Mouse (Mus musculus) embryonic facial prominence, embryonic 13.5 days (tissue): ENCODE data around the gene Vwa8. TPM values are rescaled to one million over a fixed set of nuclear protein-coding genes. Genes with fewer than 3 reads are reported as not detected.

ENCODE experiments used
- ATAC-seq: fragments of 200-750 bp; cut with Nextera tagmentation; 2 replicates; pipeline ENCODE4 v1.8.0; 2017; ENCODE audit warnings: low read depth; ENCODE audit not compliant: insufficient number of reproducible peaks, insufficient read depth, low FRiP score, low TSS enrichment
- H3K27ac ChIP-seq: fragments of 300-500 bp; sonication (generic); 2 replicates; pipeline ENCODE4 v1.5.1; 2015; ENCODE audit warnings: moderate library complexity, mild to moderate bottlenecking, inconsistent platforms
- H3K27me3 ChIP-seq: fragments of 300-500 bp; sonication (generic); 2 replicates; pipeline ENCODE4 v1.6.1; 2015; ENCODE audit warnings: mild to moderate bottlenecking, inconsistent platforms
- H3K36me3 ChIP-seq: fragments of 300-500 bp; sonication (generic); 2 replicates; pipeline ENCODE4 v1.6.1; 2015; ENCODE audit warnings: mild to moderate bottlenecking, inconsistent platforms
- H3K4me1 ChIP-seq: fragments of 300-500 bp; sonication (generic); 2 replicates; pipeline ENCODE4 v1.6.1; 2015; ENCODE audit warnings: inconsistent platforms
- H3K4me2 ChIP-seq: fragments of 300-500 bp; sonication (generic); 2 replicates; pipeline ENCODE4 v1.6.1; 2015; ENCODE audit warnings: moderate library complexity, mild to moderate bottlenecking, inconsistent platforms
- H3K4me3 ChIP-seq: fragments of 300-500 bp; sonication (generic); 2 replicates; pipeline ENCODE4 v1.5.1; 2015; ENCODE audit warnings: mild to moderate bottlenecking, inconsistent platforms
- H3K9ac ChIP-seq: fragments of 300-500 bp; sonication (generic); 2 replicates; pipeline ENCODE4 v1.6.1; 2015; ENCODE audit warnings: mild to moderate bottlenecking, inconsistent platforms
- H3K9me3 ChIP-seq: fragments of 300-500 bp; sonication (generic); 2 replicates; pipeline ENCODE4 v1.6.1; 2016; ENCODE audit warnings: inconsistent platforms
- WGBS: fragments of 180-500 bp; shearing (Covaris S2); methylation state at CpG from one replicate; pipeline ENCODE4 v1.1.7; 2015; ENCODE audit warnings: mixed read lengths; 5-methylcytosine and 5-hydroxymethylcytosine counted together
- polyA plus RNA-seq: library from polyadenylated mRNA; unstranded; fragments of >200 nt; fragmentation: Nextera tagmentation; extraction: Ambion mirVana; gene quantifications from 2 replicates; pipeline ENCODE4 v1.2.1, GENCODE M21; 2015

Gene Vwa8
- polyA plus RNA-seq, 1 experiment from 2014 or later = 10.4 TPM

DNA sequence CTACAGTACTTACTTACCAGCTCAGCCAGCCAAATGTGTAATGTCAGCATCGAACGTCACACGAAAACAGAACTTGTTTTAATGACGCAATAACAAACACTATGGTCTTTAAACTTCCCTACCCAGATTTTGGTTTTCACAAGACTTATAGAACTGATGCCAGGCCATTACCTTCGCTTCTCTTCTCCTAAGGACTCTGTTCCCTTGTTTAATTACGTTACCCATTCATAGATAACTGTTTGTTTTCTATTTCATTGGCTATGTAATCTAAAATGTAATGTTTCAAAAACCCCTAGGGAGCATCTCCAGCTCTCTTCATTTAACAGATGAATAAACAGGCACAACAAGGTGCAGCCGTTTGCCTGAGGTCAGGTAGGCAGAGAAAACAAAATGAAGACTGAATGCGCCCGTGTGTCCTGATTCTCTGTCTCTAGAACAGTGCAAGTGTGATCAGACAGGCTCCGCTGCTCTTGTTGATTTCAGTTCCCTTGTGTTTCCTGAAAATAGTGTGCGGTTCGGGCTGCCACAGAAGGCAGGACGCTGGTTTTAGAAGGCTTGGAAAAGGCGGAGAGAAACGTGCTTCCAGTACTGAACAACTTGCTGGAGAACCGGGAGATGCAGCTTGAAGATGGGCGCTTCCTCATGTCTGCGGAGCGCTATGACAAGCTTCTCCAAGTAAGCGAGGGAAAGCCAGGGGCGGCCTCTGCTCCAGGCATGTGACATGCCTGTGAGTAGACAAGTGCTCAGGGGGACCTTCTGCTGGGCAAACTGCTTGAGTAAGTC lies 76.1 kb downstream of the Vwa8 start:
- WGBS = 84% methylated on average over 21 of the region's 21 CpGs
- Histone ChIP-seq H3K27me3 (no peaks in the 10 kb centered on the region), H3K4me2 (no peak overlapping the region), H3K9me3 (no peaks in the 10 kb centered on the region), H3K9ac (no peak overlapping the region), H3K27ac (no peak overlapping the region), H3K4me1 (peaks cover 7% of the 10 kb centered on the region; the same call in 1 of the 2 replicates), H3K4me3 (no peak overlapping the region), H3K36me3 (no peaks in the 10 kb centered on the region)
- no peak for ATAC-seq

DNA sequence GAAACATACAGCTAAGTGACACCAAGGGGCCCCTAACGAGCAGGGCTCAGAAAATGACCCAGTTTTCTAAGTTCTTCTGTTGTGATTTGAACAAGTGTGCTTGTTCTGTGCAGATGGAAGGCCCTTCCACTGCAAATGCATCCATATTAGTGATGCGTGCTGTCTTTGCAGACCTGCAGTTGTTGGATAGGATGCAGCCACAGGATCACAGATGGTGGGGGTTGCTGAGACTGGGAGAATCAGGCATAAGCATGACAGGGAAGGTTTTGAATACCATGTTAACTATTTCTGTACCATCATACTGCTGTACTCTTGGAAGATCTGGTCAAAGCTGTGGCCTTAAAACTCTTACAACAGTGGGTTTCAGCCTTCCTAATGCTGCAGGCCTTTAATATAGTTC lies 83.2 kb downstream of the Vwa8 start:
- 50% methylated on average over 2 of the region's 2 CpGs for WGBS
- H3K9me3 ChIP-seq = no peaks in the 10 kb centered on the region

DNA sequence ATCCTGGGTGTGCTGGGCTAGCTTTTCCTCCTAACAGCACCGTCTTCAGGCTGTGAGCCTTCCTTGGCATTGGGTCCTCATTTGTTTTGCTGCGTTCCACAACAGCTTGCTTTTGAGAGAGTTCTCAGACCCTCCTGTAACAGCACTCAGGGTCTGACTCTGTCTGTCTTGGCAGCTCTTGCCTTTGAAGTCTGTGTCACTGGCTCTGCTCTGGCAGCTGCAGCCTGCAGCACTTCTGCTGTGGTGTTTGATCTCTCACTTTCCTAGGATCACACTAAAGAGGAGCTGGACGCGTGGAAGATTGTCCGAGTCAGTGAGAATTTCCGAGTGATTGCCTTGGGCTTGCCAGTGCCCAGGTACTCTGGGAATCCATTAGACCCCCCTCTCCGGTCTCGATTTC lies 84.5 kb downstream of the Vwa8 start:
- Histone ChIP-seq H3K9me3 (no peaks in the 10 kb centered on the region), H3K4me2 (no peak overlapping the region), H3K36me3 (peaks cover 4% of the 10 kb centered on the region; the same call in 1 of the 2 replicates), H3K4me3 (no peak overlapping the region), H3K4me1 (peaks cover 10% of the 10 kb centered on the region), H3K27ac (no peak overlapping the region), H3K9ac (no peak overlapping the region), H3K27me3 (no peaks in the 10 kb centered on the region)
- ATAC-seq = no peak
- WGBS = 65% methylated on average over 8 of the region's 8 CpGs

More for the DNA sequence above, 83.2 kb downstream of the Vwa8 start:
- no peak overlapping the region for H3K4me3 ChIP-seq
- peaks cover 10% of the 10 kb centered on the region for H3K4me1 ChIP-seq
- H3K27me3 ChIP-seq = no peaks in the 10 kb centered on the region
- ATAC-seq = no peak
- no peak overlapping the region for H3K4me2 ChIP-seq
- no peak overlapping the region for H3K27ac ChIP-seq
- peaks cover 4% of the 10 kb centered on the region; the same call in 1 of the 2 replicates for H3K36me3 ChIP-seq
- H3K9ac ChIP-seq = no peak overlapping the region

DNA sequence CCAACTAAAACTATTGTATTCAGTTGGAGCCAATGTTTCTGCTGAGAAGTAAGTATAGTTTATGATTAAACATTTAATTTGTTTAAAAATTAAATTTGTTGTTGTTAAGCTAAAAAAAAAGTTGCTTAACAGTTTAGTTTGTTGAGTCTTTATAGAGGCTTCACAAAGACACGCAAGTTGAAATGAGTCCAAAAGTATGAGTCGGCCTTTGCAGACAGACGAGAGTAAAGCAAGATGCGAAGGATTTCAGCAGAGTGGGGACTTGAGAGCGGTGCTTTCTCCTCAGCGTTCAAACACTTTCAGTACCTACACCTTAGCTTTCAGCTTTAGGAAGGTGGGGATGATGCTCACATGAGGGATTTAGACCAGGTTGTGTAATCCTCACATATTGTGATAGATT lies 85.7 kb downstream of the Vwa8 start:
- 81% methylated on average over 6 of the region's 6 CpGs for WGBS
- Histone ChIP-seq H3K36me3 (peaks cover 4% of the 10 kb centered on the region; the same call in 1 of the 2 replicates), H3K4me2 (no peak overlapping the region), H3K4me3 (no peak overlapping the region), H3K9me3 (no peaks in the 10 kb centered on the region), H3K4me1 (peaks cover 10% of the 10 kb centered on the region), H3K27ac (no peak overlapping the region), H3K9ac (no peak overlapping the region), H3K27me3 (no peaks in the 10 kb centered on the region)
- ATAC-seq = no peak

DNA sequence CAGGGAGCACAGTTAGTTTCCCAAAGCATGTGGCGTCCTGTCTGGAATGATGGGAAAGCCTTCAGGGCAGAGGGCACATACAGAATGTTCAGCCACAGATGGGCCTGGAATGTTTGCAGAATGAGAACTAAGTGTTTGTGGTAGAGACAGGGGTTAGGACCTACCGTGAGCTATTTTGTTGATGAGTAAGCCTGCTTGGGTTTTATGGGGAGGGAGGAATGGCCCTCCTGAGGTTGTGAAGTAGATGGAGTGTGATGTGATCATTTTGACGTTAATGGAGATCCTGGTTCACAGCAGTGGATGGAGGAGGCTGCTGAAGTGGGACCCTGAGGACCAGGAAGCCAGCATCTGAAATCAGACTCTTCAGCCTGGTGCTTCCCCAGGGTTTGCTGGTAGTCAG lies 86.9 kb downstream of the Vwa8 start:
- H3K9ac ChIP-seq = no peak overlapping the region
- peaks cover 10% of the 10 kb centered on the region for H3K4me1 ChIP-seq
- H3K27me3 ChIP-seq = no peaks in the 10 kb centered on the region
- H3K27ac ChIP-seq = no peak overlapping the region
- no peak for ATAC-seq
- WGBS = 49% methylated on average over 3 of the region's 3 CpGs
- H3K36me3 ChIP-seq = peaks cover 8% of the 10 kb centered on the region; the same call in 1 of the 2 replicates
- no peak overlapping the region for H3K4me2 ChIP-seq
- no peaks in the 10 kb centered on the region for H3K9me3 ChIP-seq
- H3K4me3 ChIP-seq = no peak overlapping the region

DNA sequence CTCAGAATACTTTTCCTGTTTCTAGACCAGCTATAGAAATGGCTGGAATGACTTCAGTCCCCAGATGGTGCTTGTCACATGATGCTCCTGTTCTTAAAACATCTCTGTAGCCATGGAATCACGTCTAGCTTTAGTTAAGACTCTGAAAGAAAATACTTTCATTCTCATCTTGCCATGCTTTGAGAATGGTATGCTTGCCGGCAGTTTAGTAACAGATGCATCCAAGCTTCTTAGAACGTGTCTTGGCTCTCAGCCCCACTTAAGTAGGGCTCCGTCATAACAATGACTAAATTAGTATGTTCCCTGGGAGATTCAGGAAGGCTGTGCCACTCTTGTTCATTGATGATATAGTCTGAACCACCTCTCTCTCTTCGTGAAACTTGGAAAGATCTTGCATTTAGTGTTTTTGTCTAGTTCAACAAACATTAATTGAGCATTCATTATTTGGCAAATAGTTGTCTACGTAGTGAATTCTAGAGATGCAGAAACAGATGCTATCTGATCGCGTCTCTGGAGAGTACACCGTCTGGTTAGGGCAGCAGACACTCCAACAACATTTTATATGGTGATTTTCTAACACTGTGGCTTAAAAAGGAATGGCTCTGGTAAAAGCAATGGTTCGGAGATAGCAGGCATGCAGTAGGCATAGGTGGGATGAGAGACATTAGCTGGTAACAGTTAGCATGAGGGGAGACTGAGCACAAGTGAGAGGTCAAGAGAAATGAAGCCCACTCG lies 93.1 kb downstream of the Vwa8 start:
- Histone ChIP-seq H3K9me3 (no peaks in the 10 kb centered on the region), H3K4me3 (no peak overlapping the region), H3K9ac (no peak overlapping the region), H3K4me2 (no peak overlapping the region), H3K27ac (no peak overlapping the region), H3K27me3 (no peaks in the 10 kb centered on the region), H3K36me3 (peaks cover 5% of the 10 kb centered on the region; the same call in 1 of the 2 replicates), H3K4me1 (no peaks in the 10 kb centered on the region)
- ATAC-seq = no peak
- WGBS = 72% methylated on average over 11 of the region's 11 CpGs

DNA sequence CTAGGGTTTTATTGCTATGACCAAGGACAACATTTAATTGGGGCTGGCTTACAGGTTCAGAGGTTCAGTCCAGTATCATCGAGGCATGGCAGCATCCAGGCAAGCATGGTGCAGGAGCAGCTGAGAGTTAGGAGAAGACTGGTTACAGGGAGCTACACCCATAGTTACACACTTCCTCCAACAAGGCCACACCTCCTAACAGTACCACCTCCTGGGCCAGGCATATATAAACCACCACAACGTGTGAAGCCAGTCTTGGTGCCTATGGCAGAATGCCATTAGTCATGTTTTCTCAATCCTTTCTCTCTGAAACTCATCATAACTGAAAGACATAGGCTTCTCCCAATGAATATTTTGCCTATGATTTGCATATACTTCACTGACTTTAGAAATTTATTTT lies 106.9 kb downstream of the Vwa8 start:
- no peaks in the 10 kb centered on the region for H3K27me3 ChIP-seq
- H3K4me3 ChIP-seq = no peak overlapping the region
- H3K36me3 ChIP-seq = peaks cover 12% of the 10 kb centered on the region
- ATAC-seq = no peak
- H3K9me3 ChIP-seq = no peaks in the 10 kb centered on the region
- H3K27ac ChIP-seq = no peak overlapping the region
- H3K9ac ChIP-seq = no peak overlapping the region
- H3K4me1 ChIP-seq = no peaks in the 10 kb centered on the region
- 78% methylated on average over 2 of the region's 2 CpGs for WGBS
- H3K4me2 ChIP-seq = no peak overlapping the region

DNA sequence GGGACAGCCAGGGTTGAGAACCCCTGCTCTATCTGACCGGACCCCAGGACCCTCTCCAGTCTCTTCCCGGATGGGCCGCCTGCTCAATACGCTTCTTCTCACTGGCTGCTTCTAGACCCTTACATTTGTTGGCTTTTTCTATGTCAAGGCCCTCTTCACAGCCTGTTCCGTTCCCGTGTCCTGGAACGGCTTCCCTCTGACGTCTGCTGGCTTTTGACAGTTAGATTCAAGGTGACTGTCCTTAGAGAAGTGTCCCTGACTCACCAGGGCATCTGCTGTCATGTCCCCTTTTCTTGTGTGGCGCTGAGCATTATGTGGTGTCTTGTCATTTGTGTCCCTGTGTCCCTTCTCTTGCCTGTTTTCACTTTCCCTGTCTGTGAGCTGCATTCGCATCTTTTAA lies 121.8 kb downstream of the Vwa8 start:
- H3K36me3 ChIP-seq = no peaks in the 10 kb centered on the region
- H3K9ac ChIP-seq = no peak overlapping the region
- ATAC-seq = no peak
- no peaks in the 10 kb centered on the region for H3K9me3 ChIP-seq
- H3K4me3 ChIP-seq = no peak overlapping the region
- 92% methylated on average over 10 of the region's 10 CpGs for WGBS
- no peaks in the 10 kb centered on the region for H3K27me3 ChIP-seq
- H3K27ac ChIP-seq = no peak overlapping the region
- no peak overlapping the region for H3K4me2 ChIP-seq
- 0 out of 2 replicates have a peak, but pooled peaks cover 2% of the 10 kb centered on the region for H3K4me1 ChIP-seq

DNA sequence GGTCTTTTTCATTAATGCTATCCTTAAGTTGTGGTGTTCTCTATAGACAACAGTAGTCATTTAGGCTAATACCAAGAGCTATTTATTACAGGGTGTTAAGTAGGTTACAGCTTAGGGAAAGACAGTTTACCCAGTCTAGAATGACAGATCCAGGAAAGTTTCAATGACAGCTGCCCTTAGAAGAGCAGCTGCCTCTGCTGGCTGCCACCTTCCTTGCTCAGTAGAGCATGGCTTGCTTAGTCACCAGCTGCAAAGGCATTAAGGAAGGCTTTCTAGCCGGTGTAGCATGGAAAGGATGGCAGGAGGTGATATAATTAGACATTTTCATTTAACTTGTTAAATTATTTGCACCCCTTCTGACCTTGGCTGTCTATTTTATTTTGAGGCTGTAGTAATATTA lies 123.6 kb downstream of the Vwa8 start:
- no peaks in the 10 kb centered on the region for H3K36me3 ChIP-seq

DNA sequence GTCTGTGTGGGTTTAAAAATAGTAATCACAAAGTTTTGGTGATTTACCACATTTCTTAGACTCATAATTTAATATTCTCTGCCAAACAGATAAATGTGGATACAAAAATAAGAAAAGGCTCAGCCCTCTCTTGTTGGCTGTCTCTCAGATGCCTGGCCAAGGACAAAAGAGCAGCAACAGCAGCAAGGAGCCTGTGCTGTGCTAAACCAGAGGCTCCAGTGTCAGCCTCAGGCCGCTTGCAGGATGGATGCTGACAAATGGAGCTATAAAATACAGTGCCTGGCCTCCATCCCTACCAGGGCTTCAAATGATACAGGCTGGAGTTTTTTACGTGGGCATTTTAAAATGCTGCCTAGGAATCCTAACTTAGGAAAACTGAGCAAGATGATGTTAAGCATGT lies 134.3 kb downstream of the Vwa8 start:
- WGBS = 62% methylated on average over 2 of the region's 2 CpGs
- Histone ChIP-seq H3K4me3 (no peak overlapping the region), H3K4me1 (peaks cover 10% of the 10 kb centered on the region), H3K9me3 (no peaks in the 10 kb centered on the region), H3K9ac (no peak overlapping the region), H3K36me3 (no peaks in the 10 kb centered on the region), H3K27me3 (no peaks in the 10 kb centered on the region), H3K4me2 (no peak overlapping the region), H3K27ac (no peak overlapping the region)
- no peak for ATAC-seq

More for the DNA sequence above, 123.6 kb downstream of the Vwa8 start:
- WGBS = 54% methylated on average over 1 of the region's 1 CpGs
- no peak overlapping the region for H3K4me2 ChIP-seq
- no peak overlapping the region for H3K4me3 ChIP-seq
- no peaks in the 10 kb centered on the region for H3K9me3 ChIP-seq
- H3K27me3 ChIP-seq = no peaks in the 10 kb centered on the region
- no peak overlapping the region for H3K27ac ChIP-seq
- no peak overlapping the region for H3K9ac ChIP-seq
- 0 out of 2 replicates have a peak, but pooled peaks cover 2% of the 10 kb centered on the region for H3K4me1 ChIP-seq
- ATAC-seq = no peak

DNA sequence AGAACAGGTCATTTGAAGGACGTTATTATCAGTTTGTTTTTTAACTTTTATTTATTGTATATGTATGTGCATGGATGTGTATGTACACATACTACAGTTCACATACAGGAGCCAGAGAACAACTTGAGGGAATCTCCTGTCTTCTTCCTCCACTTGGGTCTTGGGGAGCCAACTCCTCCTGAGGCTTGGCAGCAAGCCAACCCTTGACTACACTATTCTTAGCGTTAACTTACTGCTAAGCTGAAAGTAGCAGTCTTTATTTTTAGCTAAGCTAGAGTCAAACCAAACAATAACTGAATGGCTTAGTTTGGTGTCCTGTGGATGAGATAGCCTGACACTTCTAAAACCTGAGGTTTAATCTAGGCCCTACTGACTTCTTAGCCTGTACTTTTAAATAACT lies 135.4 kb downstream of the Vwa8 start:
- no peaks in the 10 kb centered on the region for H3K27me3 ChIP-seq
- no peak overlapping the region for H3K4me2 ChIP-seq
- no peak for ATAC-seq
- H3K9me3 ChIP-seq = no peaks in the 10 kb centered on the region
- 53% methylated on average over 2 of the region's 2 CpGs for WGBS
- H3K4me1 ChIP-seq = peaks cover 10% of the 10 kb centered on the region
- no peaks in the 10 kb centered on the region for H3K36me3 ChIP-seq
- H3K27ac ChIP-seq = no peak overlapping the region
- no peak overlapping the region for H3K9ac ChIP-seq
- no peak overlapping the region for H3K4me3 ChIP-seq

DNA sequence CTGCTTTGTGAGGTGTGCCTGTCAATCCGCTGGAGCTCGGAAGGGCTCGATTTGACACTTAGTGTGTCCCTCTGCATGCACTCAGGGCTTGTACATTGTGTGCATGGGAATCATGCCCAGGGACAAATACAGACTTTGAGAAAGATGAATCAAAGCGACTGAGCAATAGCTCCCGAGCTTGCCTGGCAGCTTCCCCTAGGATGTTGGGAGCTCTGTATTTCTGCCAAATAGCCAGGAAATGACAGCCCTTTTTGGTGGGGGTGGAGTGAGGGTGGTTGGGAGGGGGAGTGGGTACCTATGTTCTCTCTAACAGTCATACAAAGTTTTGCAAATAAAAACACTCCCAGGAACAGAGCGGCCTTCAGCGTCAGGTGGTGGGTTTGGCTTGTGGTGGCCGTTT lies 138.7 kb downstream of the Vwa8 start:
- H3K27me3 ChIP-seq = no peaks in the 10 kb centered on the region

More for the DNA sequence above, 138.7 kb downstream of the Vwa8 start:
- Histone ChIP-seq H3K27ac (no peak overlapping the region), H3K9ac (no peak overlapping the region), H3K36me3 (no peaks in the 10 kb centered on the region), H3K9me3 (no peaks in the 10 kb centered on the region), H3K4me3 (no peak overlapping the region), H3K4me1 (peaks cover 10% of the 10 kb centered on the region), H3K4me2 (no peak overlapping the region)
- WGBS = 82% methylated on average over 8 of the region's 8 CpGs
- no peak for ATAC-seq
